Mouse (Mus musculus) kidney, postnatal 14 days (tissue): ENCODE data around the gene Gabrb3.
"Not testable (repeated sequence)": the region's sequence is repeated elsewhere in the genome, so short reads cannot be mapped to it uniquely, and the experiment has no call there.

Experiments
- DNase-seq: peaks from one replicate; pipeline ENCODE4 v3.0.0; 2022; ENCODE audit warnings: mixed read lengths

Gene Gabrb3

GRCm38 (mm10) chr7:57706976-57707740 lies 287.7 kb downstream of the Gabrb3 start:
- peak; percentile 4 for DNase-seq

- DNase-seq, result no peak
Observed at GRCm38 (mm10) chr7:57711709-57712108, 292.2 kb downstream of the Gabrb3 start.

GRCm38 (mm10) chr7:57746836-57747235 lies 327.3 kb downstream of the Gabrb3 start:
- DNase-seq, result no peak

GRCm38 (mm10) chr7:57760466-57760865 lies 341.0 kb downstream of the Gabrb3 start:
- DNase-seq, result no peak

GRCm38 (mm10) chr7:57778754-57779153 lies 359.3 kb downstream of the Gabrb3 start:
- no peak for DNase-seq

GRCm38 (mm10) chr7:57786102-57786501 lies 366.6 kb downstream of the Gabrb3 start:
- DNase-seq, result not testable (repeated sequence)

GRCm38 (mm10) chr7:57787520-57787919 lies 368.0 kb downstream of the Gabrb3 start:
- DNase-seq, result no peak

GRCm38 (mm10) chr7:57803266-57803665 lies 383.8 kb downstream of the Gabrb3 start:
- no peak for DNase-seq

GRCm38 (mm10) chr7:57813716-57814115 lies 394.2 kb downstream of the Gabrb3 start:
- no peak for DNase-seq

- no peak for DNase-seq
Observed at GRCm38 (mm10) chr7:57842383-57842896, 422.9 kb downstream of the Gabrb3 start.

GRCm38 (mm10) chr7:57867951-57868350 lies 448.5 kb downstream of the Gabrb3 start:
- no peak for DNase-seq
